Mouse (Mus musculus) megakaryocyte, adult 5-6 weeks (primary cell): ENCODE data around the gene Pcx. TPM values are rescaled to one million over a fixed set of nuclear protein-coding genes. Genes with fewer than 3 reads are reported as not detected.
"Not testable (repeated sequence)": the region's sequence is repeated elsewhere in the genome, so short reads cannot be mapped to it uniquely, and the experiment has no call there.

Experiments used
- ATAC-seq: 2 replicates; pipeline ENCODE4 v1.8.0; 2016; ENCODE audit warnings: mild to moderate bottlenecking, inconsistent platforms; ENCODE audit not compliant: poor library complexity, severe bottlenecking
- total RNA-seq, 2 experiments: library from RNA; stranded (forward) in 1 of 2; stranded (reverse) in 1 of 2; fragments of 153-499, 151-499 nt in 1 of 2; fragments of 221-1000, 200-1000 nt in 1 of 2; gene quantifications; 2 replicates each; pipeline versions ENCODE4 v1.2.3 to v1.2.4; 2015 to 2017

The Pcx gene
- total RNA-seq, 2 experiments from 2014 or later = 0.22 to 0.62 TPM

GRCm38 (mm10) chr19:4579296-4579695 lies 69.0 kb downstream of the Pcx start:
- no peak for ATAC-seq

GRCm38 (mm10) chr19:4583856-4584255 lies 73.6 kb downstream of the Pcx start:
- ATAC-seq = no peak

GRCm38 (mm10) chr19:4586783-4587182 lies 76.5 kb downstream of the Pcx start:
- ATAC-seq = not testable (repeated sequence)

GRCm38 (mm10) chr19:4587426-4587825 lies 77.2 kb downstream of the Pcx start:
- ATAC-seq = no peak

DNA sequence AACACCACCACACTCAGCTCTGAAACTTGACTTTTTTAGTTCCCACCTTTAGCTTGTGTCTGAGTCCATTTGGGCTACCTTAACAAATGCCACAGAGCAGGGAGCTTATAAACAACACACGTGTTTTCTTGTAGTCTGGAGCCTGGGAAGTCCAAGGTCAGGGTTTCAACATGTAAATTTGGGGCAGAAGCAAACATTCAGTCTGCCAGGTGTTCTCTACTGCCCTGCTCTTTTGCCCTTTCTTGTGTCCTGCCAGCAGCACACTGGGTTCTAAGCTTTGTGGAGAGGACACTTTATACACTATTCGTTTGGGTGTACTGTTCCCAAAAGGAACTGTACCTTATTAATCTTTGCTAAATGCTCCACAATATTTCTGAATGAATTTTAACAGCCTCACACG lies 78.2 kb downstream of the Pcx start:
- ATAC-seq = no peak

DNA sequence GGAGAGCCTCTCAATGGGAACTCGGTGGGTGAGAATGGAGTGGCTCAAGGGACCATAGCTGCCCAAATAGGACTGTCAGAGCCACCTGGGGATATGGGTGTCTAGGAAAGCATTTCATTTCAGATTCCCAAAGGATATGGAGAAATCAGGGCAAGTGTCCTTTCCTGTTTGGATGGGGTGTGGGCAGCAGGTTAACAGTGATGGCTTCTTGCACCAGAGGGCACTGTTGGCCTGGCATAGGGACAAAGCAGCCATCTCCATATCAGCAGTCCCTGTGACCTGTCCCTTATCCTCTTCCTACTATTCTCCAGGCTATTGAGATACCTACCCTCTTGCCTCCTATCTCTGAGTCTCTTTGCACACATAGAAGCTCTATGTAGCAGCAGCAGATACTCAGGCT lies 78.8 kb downstream of the Pcx start:
- no peak for ATAC-seq

GRCm38 (mm10) chr19:4590025-4590424 lies 79.8 kb downstream of the Pcx start:
- ATAC-seq = no peak

DNA sequence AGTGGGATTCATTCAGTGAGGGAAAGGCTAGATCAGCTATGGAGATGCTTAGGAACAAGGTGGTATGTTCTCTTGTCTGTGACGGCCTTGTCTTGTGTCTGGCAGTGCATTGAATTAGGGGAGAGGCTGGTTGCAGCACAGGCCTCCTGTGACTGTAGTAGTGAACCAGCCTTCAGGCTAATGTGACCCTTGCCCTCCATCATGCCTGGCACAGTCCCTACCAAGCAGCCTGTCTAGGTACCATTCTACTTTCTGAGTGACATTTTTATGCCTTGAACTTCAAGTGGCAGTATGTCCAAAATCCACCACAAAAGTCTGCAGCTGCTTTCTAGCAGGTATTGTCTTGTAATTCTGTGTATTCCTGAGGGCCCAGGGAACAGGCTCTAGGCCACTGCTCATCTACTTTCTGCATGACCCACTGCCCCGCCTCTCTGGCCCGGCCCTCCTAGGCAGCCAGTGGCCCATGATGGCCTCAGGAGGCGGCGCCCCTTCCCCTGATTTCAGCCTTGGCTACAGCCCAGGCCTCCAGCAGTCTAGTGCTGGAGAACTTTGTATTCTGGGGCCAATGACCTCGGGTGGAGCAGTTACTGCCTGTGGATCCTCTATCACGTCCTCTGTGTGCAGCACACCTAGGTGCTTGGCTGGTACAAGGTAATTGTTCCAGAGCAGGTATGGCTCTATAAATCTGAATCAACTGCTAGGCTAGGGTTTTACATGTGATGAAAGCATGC lies 83.7 kb downstream of the Pcx start:
- ATAC-seq = no peak

- ATAC-seq = no peak
Measured at GRCm38 (mm10) chr19:4596071-4596470, 85.8 kb downstream of the Pcx start.

DNA sequence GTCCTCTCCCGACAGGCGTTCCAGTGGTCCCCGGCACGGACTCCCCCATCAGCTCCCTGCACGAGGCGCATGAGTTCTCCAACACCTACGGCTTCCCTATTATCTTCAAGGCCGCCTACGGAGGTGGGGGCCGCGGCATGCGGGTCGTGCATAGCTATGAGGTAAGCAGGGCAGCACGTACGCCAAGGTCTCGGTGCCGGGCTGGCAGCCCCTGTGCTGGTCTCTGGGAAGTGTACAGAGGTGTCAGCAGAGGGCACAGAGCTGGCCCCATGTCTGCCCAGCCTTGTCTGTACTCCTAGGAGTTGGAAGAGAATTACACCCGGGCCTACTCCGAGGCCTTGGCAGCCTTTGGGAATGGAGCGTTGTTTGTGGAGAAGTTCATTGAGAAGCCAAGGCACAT lies 92.2 kb downstream of the Pcx start:
- no peak for ATAC-seq

- ATAC-seq = no peak
Measured at GRCm38 (mm10) chr19:4603801-4604723, 93.8 kb downstream of the Pcx start.

DNA sequence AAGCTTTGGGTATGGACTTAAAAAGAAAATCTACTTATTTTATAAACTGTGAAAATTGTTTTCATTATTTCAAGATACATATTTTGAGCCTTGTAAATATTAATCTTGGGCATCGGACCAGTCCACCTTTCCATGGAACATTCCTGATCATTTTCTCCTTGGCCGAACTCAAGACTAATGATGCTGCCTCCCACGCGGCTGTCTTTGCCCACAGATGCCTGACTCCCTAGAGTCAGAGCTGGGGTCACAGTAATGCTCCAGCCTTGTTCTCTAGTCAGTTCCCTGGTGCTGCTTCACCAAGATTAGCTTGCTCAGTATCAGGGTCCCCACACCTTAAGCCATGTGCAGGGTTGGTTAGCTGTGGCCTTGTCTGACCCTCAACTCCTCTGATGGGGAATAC lies 95.4 kb downstream of the Pcx start:
- no peak for ATAC-seq

GRCm38 (mm10) chr19:4607406-4607805 lies 97.1 kb downstream of the Pcx start:
- no peak for ATAC-seq

DNA sequence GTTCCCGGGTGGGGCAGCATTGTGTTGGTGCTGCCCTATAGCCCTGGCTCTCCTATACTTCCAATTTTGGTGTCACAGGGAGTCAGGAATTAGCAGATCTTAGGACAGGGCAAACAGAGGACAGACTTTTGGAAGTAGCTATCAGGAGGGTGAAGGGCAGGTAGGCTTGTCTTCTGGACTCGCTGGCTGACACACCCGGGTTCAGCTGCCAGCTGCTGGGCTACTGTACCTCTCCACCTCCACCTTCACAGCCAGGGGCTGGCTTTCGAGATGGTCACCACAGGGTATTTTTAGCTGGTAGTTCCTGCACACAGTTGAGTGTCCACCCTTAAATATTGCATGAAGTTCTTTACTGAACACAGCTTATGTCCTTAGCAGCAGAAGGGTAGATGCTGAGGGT lies 98.2 kb downstream of the Pcx start:
- no peak for ATAC-seq

- no peak for ATAC-seq
Measured at GRCm38 (mm10) chr19:4610109-4610508, 99.8 kb downstream of the Pcx start.

DNA sequence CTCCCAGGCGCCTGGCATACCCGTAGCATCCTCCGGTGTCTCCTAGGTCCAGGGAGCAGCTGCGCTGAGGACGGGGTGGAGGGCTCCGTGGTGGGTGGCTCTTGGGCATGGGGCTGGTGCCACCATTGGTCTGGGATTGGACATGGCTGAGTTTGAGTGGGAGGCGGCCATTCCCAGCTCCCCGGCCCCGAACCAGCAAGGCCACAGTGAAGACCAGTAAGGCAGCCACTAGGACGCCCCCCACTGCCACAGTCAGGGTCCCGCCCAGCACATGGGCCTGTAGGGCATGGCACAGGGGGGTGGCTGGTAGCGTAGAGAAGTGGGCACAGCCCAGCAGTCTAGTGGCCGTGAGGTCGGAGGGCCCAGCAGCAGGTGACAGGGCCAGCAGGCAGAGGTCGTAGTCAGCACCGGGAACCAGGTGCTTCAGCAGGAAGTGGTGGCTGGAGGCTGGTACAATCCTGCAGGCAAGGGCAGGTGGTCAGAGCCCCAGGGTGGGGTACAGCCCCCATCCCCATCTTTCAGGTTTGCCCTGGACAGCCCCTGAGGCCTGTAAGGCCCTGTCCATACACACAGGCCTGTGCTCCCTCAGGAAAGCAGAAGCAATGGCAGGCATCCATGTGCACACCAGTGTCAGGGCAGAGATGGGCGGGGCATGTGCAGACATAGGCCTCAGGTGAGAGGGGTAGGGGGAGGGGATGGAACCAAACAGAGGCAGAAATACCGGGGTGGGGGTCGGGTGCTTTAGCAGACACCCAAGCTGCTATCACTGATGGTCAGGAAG lies 102.1 kb downstream of the Pcx start:
- no peak for ATAC-seq

DNA sequence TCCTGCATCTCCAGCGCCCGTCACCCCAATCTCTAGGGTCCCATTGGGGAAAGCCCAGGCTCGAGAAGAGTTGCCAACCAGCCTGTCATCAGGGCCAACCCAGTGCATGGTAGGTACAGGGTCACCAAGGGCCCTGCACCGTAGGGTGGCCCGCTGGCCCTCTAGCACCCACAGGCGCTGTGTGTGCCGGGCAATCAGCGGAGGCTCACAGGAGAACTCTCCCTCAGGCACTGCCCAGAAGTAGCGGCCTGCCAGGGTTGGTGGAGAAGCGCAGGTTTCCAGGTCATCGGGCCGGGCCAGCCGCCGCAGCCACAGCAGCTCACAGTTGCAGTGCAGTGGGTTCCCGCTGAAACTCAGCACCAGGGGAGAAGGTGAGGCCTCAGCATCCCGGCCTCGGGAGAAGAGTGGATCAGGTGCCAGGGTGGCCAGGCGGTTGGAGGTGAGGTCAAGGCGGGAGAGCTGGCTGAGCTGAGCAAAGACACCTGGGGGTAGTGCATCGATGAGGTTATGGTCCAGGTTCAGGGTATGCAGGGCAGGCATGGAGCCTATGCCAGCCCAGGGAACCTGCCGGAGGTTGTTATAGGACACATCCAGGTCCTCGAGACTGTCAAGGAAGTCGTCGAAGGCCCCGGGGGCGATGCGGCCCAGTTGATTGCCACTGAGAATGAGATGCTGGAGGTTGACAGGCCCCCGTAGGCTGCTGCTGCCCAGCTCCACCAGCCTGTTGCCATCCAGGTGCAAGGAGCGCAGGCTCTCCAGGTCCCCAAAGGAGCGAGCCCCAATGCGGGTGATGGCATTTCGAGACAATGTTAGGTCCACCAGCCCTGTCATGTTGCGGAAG lies 103.4 kb downstream of the Pcx start:
- ATAC-seq = no peak

DNA sequence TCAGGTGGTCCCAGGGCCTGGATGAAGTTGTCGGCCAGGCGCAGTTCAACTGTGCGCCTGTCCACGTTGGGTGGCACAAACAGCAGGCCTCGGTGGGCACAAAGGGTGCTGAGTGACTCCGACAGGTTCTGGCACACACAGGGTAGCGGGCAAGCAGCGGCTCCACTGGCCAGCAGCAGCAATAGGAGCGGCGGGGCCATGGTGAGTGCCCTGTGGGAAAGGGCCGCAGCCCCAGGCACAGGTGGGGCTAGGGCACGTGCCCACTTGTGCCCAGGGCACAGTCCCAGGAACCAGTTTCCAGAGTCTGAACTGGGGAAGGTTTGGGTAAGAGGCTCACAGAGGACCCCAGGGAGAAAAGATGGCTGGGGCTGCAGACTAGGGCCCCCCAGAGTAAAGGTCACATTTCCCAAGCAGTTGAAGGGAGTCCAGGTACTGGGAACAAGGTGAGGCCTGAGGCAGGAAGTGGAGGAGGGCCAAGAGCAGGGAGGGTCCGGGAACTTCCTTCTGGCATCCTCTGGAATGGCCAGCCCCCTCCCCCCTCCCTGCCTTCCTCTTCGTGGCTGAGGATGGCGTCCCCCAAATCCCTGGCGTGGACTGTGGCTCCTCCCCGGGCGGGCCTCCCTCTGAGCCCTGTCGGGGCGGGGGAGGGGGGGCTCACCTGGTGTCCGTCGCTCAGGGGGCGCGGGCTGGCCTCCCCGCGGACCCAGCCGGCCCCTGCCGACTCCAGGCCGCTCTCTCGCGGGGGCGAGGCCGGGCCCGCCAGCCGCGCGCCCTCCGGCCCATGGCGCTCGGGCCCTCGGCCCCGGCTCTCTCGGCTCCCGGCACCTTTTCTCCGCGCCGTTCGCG lies 104.3 kb downstream of the Pcx start:
- no peak for ATAC-seq
